Mouse (Mus musculus) embryonic facial prominence, embryonic 14.5 days (tissue): ENCODE results near the gene Slc2a2. TPM values are rescaled to one million over a fixed set of nuclear protein-coding genes. Genes with fewer than 3 reads are reported as not detected.

Experiments used
- ATAC-seq: fragments of 200-750 bp; cut with Nextera tagmentation; 2 replicates; pipeline ENCODE4 v1.8.0; 2017; ENCODE audit warnings: low read depth, moderate number of reproducible peaks, moderate TSS enrichment
- DNase-seq: peaks from one replicate; pipeline ENCODE4 v3.0.0-alpha.2; 2015; ENCODE audit warnings: low spot score
- H3K27ac ChIP-seq: fragments of 300-500 bp; sonication (generic); replicated peaks from 2 replicates; pipeline ENCODE4 v1.5.1; 2014; ENCODE audit warnings: low read depth, mild to moderate bottlenecking, low read length, moderate library complexity
- H3K27me3 ChIP-seq: fragments of 300-500 bp; sonication (generic); replicated peaks from 2 replicates; pipeline ENCODE4 v1.6.1; 2014; ENCODE audit warnings: low read length; ENCODE audit not compliant: control insufficient read depth, insufficient read depth
- H3K36me3 ChIP-seq: fragments of 300-500 bp; sonication (generic); 2 replicates; pipeline ENCODE4 v1.6.1; 2014; ENCODE audit warnings: low read length, mixed read lengths; ENCODE audit not compliant: control insufficient read depth, insufficient read depth
- H3K4me1 ChIP-seq: fragments of 300-500 bp; sonication (generic); 2 replicates; pipeline ENCODE4 v1.6.1; 2014; ENCODE audit warnings: antibody characterized with exemption, low read length; ENCODE audit not compliant: control insufficient read depth, insufficient read depth
- H3K4me2 ChIP-seq: fragments of 300-500 bp; sonication (generic); 2 replicates; pipeline ENCODE4 v1.6.1; 2014; ENCODE audit warnings: low read depth, mild to moderate bottlenecking, low read length, moderate library complexity, mixed read lengths
- H3K4me3 ChIP-seq: fragments of 300-500 bp; sonication (generic); 2 replicates; pipeline ENCODE4 v1.5.1; 2014; ENCODE audit warnings: low read depth, mild to moderate bottlenecking, low read length
- H3K9ac ChIP-seq: fragments of 300-500 bp; sonication (generic); 2 replicates; pipeline ENCODE4 v1.6.1; 2014; ENCODE audit warnings: low read depth, mild to moderate bottlenecking, low read length, moderate library complexity, mixed read lengths
- H3K9me3 ChIP-seq: fragments of 300-500 bp; sonication (generic); 2 replicates; pipeline ENCODE4 v1.6.1; 2016; ENCODE audit warnings: low read length; ENCODE audit not compliant: control insufficient read depth
- WGBS: fragments of 180-500 bp; shearing (Covaris S2); extraction: QIAGEN DNeasy Blood & Tissue Kit; methylation state at CpG from one replicate; pipeline ENCODE4 v1.1.7; 2014; 5-methylcytosine and 5-hydroxymethylcytosine counted together
- polyA plus RNA-seq: library from polyadenylated mRNA; unstranded; fragments of >200 nt; fragmentation: Nextera tagmentation; extraction: Ambion mirVana; gene quantifications from 2 replicates; pipeline ENCODE4 v1.2.1, GENCODE M21; 2014

The Slc2a2 gene
- polyA plus RNA-seq, 1 experiment from 2014 or later = not detected

- no peaks in the 10 kb centered on the region for H3K9me3 ChIP-seq
- H3K36me3 ChIP-seq = no peaks in the 10 kb centered on the region
- H3K27ac ChIP-seq = no peak overlapping the region
- no peak overlapping the region for H3K4me2 ChIP-seq
- DNase-seq (no peak), ATAC-seq (no peak)
- H3K4me1 ChIP-seq = no peaks in the 10 kb centered on the region
- no peak overlapping the region for H3K9ac ChIP-seq
- no peaks in the 10 kb centered on the region for H3K27me3 ChIP-seq
- 92% methylated on average over 5 of the region's 5 CpGs for WGBS
- H3K4me3 ChIP-seq = no peak overlapping the region
Observed at GRCm38 (mm10) chr3:28694811-28695210, 2.9 kb upstream of the Slc2a2 start.

DNA sequence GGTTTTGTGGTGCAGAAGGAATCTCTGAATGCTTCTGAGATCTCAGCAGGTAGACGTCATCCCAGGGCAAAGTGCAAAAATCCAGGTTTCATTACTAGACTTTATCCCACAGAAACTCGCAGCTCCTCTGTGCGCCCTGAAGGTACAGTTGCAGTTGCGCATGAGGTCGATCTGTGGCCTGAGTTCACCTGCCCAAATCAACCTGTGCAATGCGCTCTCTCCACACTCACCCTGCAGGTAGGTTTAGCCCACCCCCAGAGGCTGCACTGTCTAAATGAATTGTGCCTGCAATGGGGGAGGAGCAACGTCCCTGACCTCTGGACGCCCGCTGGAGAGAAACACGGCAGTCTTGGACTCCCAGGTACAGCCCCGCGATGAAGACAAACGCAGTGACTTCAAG is 2.1 kb upstream of the Slc2a2 start:
- Histone ChIP-seq H3K9me3 (no peaks in the 10 kb centered on the region), H3K36me3 (no peaks in the 10 kb centered on the region), H3K4me1 (no peaks in the 10 kb centered on the region), H3K9ac (no peak overlapping the region), H3K27me3 (no peaks in the 10 kb centered on the region), H3K4me3 (no peak overlapping the region), H3K4me2 (no peak overlapping the region), H3K27ac (no peak overlapping the region)
- no peak for DNase-seq
- 64% methylated on average over 13 of the region's 13 CpGs for WGBS
- no peak for ATAC-seq

- ATAC-seq (no peak), DNase-seq (no peak)
- no peaks in the 10 kb centered on the region for H3K4me1 ChIP-seq
- H3K4me3 ChIP-seq = no peak overlapping the region
- H3K4me2 ChIP-seq = no peak overlapping the region
- no peaks in the 10 kb centered on the region for H3K27me3 ChIP-seq
- no peak overlapping the region for H3K27ac ChIP-seq
- H3K9me3 ChIP-seq = no peaks in the 10 kb centered on the region
- H3K36me3 ChIP-seq = no peaks in the 10 kb centered on the region
- no peak overlapping the region for H3K9ac ChIP-seq
- 72% methylated on average over 10 of the region's 10 CpGs for WGBS
Observed at GRCm38 (mm10) chr3:28696162-28696561, 1.5 kb upstream of the Slc2a2 start.

DNA sequence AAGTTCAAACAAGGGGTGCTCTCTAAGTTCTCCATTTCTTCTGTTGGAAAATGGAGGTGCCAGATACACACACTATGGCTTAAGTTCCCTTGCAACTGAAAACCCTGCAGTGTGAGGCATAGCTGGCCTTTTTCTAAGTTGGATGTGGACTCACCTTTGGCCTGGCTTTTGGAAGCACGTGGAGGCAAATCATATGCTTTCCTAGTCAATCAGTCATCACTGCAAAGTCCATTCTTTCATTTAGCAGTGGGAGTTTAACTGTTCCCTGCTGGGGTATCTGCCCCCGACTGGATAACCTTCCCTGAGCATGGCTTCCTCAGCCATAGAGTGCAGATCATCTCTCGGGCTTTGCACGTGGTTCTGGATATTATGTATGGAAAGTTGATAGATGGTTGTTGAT is 1.9 kb downstream of the Slc2a2 start:
- no peak overlapping the region for H3K9ac ChIP-seq
- 69% methylated on average over 4 of the region's 4 CpGs for WGBS
- H3K9me3 ChIP-seq = no peaks in the 10 kb centered on the region
- no peaks in the 10 kb centered on the region for H3K4me1 ChIP-seq
- H3K4me3 ChIP-seq = no peak overlapping the region
- ATAC-seq (no peak), DNase-seq (no peak)
- no peaks in the 10 kb centered on the region for H3K36me3 ChIP-seq
- H3K27me3 ChIP-seq = no peaks in the 10 kb centered on the region
- no peak overlapping the region for H3K27ac ChIP-seq
- no peak overlapping the region for H3K4me2 ChIP-seq

DNA sequence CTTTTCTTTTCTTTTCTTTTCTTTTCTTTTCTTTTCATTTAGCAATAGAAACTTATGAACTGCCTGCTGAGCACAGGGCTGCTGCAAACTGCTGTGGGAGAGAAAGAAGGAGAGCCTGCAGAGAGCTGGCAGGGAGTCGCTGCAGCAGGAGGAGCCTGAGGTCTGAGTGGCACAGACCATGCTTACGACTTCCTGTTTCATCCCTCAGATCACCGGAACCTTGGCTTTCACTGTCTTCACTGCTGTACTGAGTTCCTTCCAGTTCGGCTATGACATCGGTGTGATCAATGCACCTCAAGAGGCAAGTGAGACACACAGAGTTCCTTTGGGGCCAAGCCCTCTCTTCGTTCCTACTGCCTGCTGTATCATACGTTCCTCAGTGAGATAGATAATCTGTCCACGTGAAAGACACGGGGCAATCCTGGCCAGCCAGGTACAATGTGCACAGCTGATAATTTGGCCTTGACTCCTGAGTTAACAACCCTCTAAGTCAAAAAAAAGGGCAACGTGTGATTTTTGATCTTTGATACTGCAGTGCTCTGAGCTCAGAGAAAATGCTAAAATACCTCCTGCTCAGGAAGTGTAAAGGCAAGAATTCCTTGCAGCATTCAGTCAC is 7.9 kb downstream of the Slc2a2 start:
- WGBS = 69% methylated on average over 10 of the region's 10 CpGs
- Histone ChIP-seq H3K4me2 (no peak overlapping the region), H3K9me3 (no peaks in the 10 kb centered on the region), H3K36me3 (no peaks in the 10 kb centered on the region), H3K27ac (no peak overlapping the region), H3K27me3 (no peaks in the 10 kb centered on the region), H3K4me3 (no peak overlapping the region), H3K9ac (no peak overlapping the region), H3K4me1 (no peaks in the 10 kb centered on the region)
- DNase-seq (no peak), ATAC-seq (no peak)

DNA sequence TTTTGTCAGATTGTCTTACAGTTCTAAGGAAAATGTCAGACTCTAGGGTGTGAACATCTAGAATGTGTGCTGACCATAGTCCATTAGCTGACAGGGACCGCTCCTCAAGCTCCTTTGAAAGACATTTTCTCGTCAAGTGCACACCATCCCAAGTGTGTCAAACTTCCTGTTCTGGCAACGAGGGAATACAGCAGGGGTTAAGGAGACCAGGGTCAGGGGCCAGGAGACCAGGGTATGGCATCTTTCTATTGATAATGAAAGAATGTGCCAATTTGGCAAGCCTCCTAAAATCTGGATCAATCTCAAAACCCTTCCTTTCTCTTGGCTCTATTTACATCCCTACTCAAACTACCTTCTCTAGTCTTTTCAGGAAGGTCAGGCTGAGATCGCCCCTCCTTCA is 9.0 kb downstream of the Slc2a2 start:
- no peak for ATAC-seq
- WGBS = 72% methylated on average over 4 of the region's 4 CpGs
- no peaks in the 10 kb centered on the region for H3K9me3 ChIP-seq
- H3K9ac ChIP-seq = no peak overlapping the region
- H3K27ac ChIP-seq = no peak overlapping the region
- no peaks in the 10 kb centered on the region for H3K4me1 ChIP-seq
- no peak overlapping the region for H3K4me3 ChIP-seq
- no peak overlapping the region for H3K4me2 ChIP-seq
- DNase-seq = no peak
- H3K27me3 ChIP-seq = no peaks in the 10 kb centered on the region
- no peaks in the 10 kb centered on the region for H3K36me3 ChIP-seq

- ATAC-seq = no peak
- 85% methylated on average over 1 of the region's 1 CpGs for WGBS
- no peak for DNase-seq
Observed at GRCm38 (mm10) chr3:28709740-28710139, 12.0 kb downstream of the Slc2a2 start.

GRCm38 (mm10) chr3:28713913-28714698 is 16.4 kb downstream of the Slc2a2 start:
- no peak overlapping the region for H3K27ac ChIP-seq
- DNase-seq = no peak
- no peak overlapping the region for H3K4me2 ChIP-seq
- H3K27me3 ChIP-seq = no peaks in the 10 kb centered on the region
- no peaks in the 10 kb centered on the region for H3K36me3 ChIP-seq
- 73% methylated on average over 7 of the region's 7 CpGs for WGBS
- H3K4me1 ChIP-seq = no peaks in the 10 kb centered on the region
- no peak for ATAC-seq
- no peaks in the 10 kb centered on the region for H3K9me3 ChIP-seq
- H3K4me3 ChIP-seq = no peak overlapping the region
- H3K9ac ChIP-seq = no peak overlapping the region

More at GRCm38 (mm10) chr3:28709740-28710139, 12.0 kb downstream of the Slc2a2 start:
- Histone ChIP-seq H3K27me3 (no peaks in the 10 kb centered on the region), H3K4me1 (no peaks in the 10 kb centered on the region), H3K36me3 (no peaks in the 10 kb centered on the region), H3K9me3 (no peaks in the 10 kb centered on the region), H3K27ac (no peak overlapping the region), H3K4me2 (no peak overlapping the region), H3K9ac (no peak overlapping the region), H3K4me3 (no peak overlapping the region)

DNA sequence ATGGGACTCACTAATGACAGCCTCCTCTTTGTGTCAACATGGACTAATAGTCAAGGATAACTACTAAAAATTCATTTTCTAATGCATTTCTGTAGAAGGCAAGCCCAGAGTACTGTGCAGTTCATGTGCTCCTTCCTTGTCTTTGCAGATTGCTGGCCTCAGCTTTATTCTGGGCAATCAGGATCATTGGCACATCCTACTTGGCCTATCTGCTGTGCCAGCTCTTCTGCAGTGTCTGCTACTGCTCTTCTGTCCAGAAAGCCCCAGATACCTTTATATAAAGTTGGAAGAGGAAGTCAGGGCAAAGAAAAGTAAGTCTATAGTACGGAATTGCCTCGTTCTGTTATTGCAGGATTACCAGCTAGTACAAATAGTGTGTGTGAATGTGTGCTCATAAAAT is 20.8 kb downstream of the Slc2a2 start:
- no peaks in the 10 kb centered on the region for H3K36me3 ChIP-seq
- H3K9me3 ChIP-seq = no peaks in the 10 kb centered on the region
- no peak overlapping the region for H3K27ac ChIP-seq
- H3K4me1 ChIP-seq = no peaks in the 10 kb centered on the region
- no peak for ATAC-seq
- H3K9ac ChIP-seq = no peak overlapping the region
- WGBS = 82% methylated on average over 2 of the region's 2 CpGs
- H3K4me2 ChIP-seq = no peak overlapping the region
- H3K27me3 ChIP-seq = no peaks in the 10 kb centered on the region
- H3K4me3 ChIP-seq = no peak overlapping the region
- no peak for DNase-seq
